Mouse (Mus musculus) liver, adult (tissue): ENCODE results near the gene Prm2.

Source experiments
- GATA4 ChIP-seq: IDR thresholded peaks from 2 replicates; pipeline ENCODE4 v1.6.1; 2014; ENCODE audit warnings: mild to moderate bottlenecking, low read length; ENCODE audit not compliant: insufficient replicate concordance

The Prm2 gene

DNA sequence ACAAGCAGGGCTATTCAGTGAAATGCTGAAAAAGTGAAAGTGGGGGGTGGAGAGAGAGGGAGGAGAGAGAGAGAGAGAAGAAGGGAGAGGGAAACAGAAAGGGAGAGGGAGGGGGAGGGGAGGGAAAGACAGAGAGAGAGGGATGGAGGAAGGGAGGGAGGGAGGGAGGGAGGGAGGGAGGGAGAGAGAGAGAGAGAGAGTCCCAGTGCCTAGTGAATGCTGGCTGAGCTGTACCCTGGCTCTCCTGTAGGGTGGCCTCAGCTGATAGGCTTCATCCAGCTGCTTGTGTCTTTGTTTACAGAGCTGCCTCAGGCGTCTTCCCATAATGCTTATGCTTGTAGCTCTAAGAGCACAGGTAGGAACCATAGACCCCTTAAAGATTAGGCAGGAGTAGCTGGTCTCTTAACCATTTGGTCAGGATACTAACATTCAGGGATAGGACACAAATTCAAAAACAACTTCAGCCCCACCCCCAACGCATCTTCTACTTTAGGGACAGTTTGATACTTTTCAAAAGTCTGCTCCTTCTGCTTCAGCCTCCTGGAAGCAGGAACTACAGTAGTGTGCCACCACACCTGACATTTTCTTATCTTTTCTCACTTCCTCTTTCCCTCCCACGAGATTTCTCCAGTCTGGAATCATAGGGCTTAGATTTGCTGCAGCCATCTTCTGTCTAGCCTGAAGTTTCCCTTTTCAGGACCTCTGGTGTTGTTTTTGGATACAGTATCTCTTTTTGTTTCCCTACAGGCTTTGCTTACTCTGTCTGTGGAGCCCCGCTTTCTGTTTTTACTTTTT, 25.2 kb downstream of the Prm2 start:
- no peak for TF ChIP-seq GATA4

DNA sequence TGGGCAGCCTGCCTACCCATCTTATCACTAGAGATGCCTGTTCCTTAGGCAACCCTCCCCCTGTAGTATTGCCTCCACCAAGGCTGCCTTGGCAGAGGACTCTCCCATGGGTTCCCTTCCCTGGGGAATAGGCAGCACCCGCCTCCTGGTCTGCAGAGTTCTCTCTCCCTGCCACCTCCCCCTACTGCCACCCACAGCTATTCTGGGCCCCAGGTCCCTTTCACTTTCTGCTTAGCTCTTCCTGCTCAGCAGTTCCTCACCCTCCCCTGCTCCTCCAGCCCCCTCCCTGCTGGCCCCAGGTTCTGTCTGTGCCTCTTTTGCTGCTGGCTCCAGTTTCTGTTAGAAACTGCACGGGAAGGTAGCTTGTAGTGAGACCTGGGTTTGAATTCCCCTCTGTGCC, 26.3 kb downstream of the Prm2 start:
- no peak for TF ChIP-seq GATA4

DNA sequence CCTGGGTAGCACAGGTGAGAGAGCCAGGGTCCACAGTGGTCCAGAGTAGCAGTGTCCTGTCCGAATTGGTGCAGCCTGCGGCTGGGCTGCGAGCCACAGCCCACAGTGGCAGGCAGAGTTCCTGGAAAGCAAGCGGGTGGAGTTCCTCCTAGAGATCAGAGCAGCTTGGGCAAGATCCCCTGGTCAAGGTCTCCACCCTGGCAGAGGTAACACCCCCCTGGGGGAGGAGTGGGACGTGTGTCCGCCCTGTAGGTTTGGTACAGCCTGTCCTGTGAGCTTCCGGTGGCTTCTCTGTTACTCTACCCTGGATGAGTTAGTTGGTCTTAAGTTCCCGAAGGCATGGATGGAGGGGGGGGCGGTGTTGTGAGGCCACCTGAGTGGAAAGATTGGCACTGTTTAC, 27.1 kb downstream of the Prm2 start:
- no peak for TF ChIP-seq GATA4

DNA sequence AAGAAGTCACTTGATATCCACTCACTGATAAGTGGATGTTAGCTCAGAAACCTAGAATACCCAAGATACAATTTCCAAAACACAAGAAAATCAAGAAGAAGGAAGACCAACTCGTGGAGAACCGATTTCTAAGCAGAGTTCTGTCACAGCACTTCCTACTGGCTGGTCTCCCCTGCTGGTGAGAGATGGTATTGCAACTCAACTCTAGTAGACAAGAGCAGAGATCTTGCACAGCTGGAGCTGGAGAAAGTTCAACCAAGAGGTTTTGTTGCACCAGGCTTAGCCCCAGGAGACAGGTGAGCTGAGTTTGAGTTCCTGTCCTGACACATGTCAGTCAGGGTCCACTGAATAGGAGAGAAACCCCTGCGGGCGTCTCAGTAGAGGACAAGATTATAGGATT, 28.8 kb downstream of the Prm2 start:
- no peak for TF ChIP-seq GATA4

DNA sequence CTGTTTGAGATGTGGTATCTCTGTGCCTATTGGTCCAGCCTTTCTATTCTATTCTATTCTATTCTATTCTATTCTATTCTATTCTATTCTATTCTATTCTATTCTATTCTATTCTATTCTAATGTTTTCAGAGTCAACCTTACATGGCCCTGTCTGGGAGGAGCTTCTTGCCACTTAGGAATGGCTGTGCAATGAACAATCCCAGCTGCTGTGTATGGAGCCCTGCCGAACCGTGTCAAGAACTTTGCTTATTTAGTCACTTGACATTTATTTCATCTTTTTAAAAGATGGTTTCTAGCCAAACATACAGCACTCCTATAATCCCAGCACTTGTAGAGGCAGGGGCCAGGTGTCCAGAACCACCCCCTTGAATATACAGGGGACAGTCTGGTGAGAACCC, 31.6 kb downstream of the Prm2 start:
- no peak for TF ChIP-seq GATA4

DNA sequence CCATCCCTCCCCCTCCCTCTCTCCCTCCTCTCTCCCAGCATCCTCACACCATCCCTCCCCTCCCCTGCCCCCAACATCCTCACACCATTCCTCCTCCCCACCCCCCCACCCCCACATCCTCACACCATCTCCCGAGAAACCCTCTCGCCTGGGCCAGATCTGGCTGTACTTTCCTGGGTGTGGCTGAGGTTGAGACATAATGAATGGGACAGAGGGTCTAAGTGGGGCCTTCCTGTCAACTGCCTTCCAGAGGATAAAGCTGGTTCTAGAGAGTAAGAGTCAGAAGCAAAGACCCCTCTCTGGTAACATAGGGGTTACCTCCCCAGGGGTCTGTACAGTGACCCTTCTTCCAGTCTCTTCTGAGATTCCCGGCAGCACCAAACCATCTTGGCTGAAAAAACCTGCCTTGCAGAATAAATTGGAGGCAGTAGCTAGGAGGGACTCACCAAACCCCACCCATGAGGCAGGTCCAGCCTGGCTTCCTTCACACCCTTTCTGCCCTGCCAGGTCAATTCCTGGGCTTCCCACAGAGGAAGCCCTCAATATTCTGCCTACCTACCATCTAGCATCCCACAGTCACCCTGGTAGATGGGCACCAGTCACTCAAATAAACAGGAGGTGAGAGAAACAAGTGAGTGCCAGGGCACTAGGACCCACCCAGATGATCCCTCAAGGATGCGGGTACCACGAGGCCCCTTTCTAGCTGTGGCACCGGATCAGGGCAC, 32.2 kb downstream of the Prm2 start:
- no peak for TF ChIP-seq GATA4

GRCm38 (mm10) chr16:10762569-10763180, 33.3 kb downstream of the Prm2 start:
- no peak for TF ChIP-seq GATA4

- TF ChIP-seq GATA4, result no peak
These were observed 34.8 kb downstream of the Prm2 start for GRCm38 (mm10) chr16:10761182-10761581.

DNA sequence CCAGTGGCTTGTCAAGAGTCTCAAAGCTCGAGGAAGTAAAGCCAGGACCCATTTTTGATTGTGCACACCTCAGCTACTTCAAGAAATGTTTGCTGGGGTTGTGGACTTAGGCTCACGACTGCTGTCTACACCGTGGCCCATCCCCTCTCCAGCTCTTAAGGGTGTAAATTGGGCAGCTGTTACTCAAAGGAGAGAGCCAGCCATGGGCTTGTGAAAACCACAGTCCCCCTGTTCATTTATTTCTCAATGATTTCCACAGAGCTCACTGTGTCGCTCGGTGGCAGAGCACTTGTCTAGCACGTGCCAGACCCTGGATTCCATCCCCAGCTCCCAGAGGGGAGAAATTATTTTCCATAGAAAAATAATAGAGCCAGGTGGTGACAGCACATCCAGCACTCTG, 39.8 kb downstream of the Prm2 start:
- TF ChIP-seq GATA4, result no peak

DNA sequence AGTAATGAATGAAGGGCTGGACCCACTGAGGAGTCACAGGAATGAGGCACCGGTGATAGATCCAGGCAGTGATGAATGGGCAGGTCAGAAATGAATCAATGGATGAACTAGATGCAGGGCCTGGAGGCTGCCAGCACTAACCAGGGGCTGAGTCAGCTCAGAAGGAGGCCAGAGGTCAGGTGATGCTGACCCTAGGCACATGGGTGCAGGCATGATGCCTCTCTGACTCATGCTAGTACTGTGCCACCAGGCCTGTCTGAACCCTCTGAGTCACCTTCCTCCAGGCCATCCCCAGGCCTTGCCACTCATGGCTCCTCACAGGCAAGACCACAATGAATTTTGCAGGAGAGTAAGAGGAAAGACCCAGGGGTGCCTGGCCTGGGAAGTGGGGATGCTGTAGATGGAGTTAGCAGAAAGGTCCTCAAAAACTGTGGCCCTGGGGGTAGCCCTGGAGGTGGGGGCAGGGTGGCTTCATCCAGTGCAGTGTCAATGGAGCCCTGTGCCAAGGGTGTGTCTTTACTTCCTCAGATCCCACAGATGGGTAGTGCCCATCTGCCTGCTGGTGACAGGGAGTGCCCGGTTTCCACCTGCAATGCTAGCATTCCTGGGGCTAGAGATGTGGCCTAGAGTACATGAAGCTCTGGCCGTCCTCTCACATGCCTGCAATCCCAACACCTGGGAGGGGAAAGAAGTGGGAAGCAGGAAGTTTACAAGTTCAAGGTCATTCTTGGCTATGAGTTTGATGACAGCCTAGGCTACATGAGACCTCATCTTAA, 41.2 kb downstream of the Prm2 start:
- no peak for TF ChIP-seq GATA4

GRCm38 (mm10) chr16:10749824-10750223, 46.1 kb downstream of the Prm2 start:
- no peak for TF ChIP-seq GATA4

DNA sequence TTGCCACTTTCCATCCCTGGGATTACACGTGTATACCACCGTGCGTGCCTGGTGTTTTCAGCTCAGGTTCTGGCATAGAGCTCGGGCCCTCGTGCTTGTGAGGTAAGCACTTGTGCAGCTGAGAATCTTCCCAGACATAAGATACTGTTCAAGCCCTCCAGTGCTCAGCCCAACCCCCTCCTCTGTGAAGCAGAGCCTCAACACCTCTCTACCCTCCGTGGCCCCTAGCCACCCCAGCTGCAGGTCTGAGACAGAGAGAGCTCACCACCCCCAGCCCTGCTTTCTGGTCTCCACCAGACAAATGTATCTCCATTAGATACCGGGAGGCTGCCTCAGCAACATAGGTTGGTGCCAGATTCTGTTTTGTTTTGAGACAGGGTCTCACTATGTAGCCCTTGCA, 46.7 kb downstream of the Prm2 start:
- TF ChIP-seq GATA4, result no peak
